Mouse (Mus musculus): Measurements from ENCODE around the gene Def6. TPM values are rescaled to one million over a fixed set of nuclear protein-coding genes. Genes with fewer than 3 reads are reported as not detected.

The Def6 gene
- polyA plus RNA-seq, 1 experiment: 26.5 TPM

- Histone ChIP-seq H3K4me3 (ENCODE audit: insufficient read depth, low read length) (no peak overlapping the region), H3K4me1 (ENCODE audit: control insufficient read depth, insufficient read depth, low read length) (peaks cover 4% of the 10 kb centered on the region; the same call in 1 of the 2 replicates), H3K27ac (ENCODE audit: insufficient read depth, low read length) (no peak overlapping the region)
- TF ChIP-seq POLR2A (IDR thresholded peaks at IDR 0.05; ENCODE audit: low read depth, low read length) (no peak), CTCF (IDR thresholded peaks at IDR 0.05; ENCODE audit: borderline replicate concordance, insufficient read depth, low read length) (peak; percentile 94)
Observed at GRCm38 (mm10) chr17:28204052-28204720, 3.4 kb upstream of the Def6 start.

DNA sequence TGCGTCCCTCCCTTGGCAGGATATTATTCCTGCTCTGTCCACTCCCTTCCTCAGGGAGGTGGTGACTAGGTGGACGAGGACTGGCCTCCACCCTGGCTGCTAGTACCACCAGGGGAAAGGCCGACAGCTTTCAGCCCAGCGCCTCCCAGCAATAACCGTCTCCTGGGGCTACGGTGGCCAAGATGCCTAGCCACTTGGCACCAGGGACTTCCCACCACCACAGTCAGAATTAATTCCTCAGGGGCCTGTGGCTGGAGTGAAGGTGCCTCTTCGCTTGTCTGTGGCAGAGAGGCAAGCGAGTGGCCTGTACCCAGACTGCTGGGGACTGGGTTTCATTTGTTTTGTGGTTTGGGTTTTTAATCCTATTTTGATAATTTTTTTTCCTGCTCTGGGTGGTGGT is 2.1 kb upstream of the Def6 start:
- peaks cover 4% of the 10 kb centered on the region; the same call in 1 of the 2 replicates for H3K4me1 ChIP-seq (ENCODE audit: control insufficient read depth, insufficient read depth, low read length)
- no peak overlapping the region for H3K27ac ChIP-seq (ENCODE audit: insufficient read depth, low read length)
- no peak overlapping the region for H3K4me3 ChIP-seq (ENCODE audit: insufficient read depth, low read length)
- TF ChIP-seq POLR2A (IDR thresholded peaks at IDR 0.05; ENCODE audit: low read depth, low read length): no peak
- no peak for TF ChIP-seq CTCF (IDR thresholded peaks at IDR 0.05; ENCODE audit: borderline replicate concordance, insufficient read depth, low read length)

GRCm38 (mm10) chr17:28207092-28207491 is 486 bp upstream of the Def6 start:
- Histone ChIP-seq H3K27ac (ENCODE audit: insufficient read depth, low read length) (peak overlapping the region; percentile 39; the same call in 1 of the 2 replicates), H3K4me3 (ENCODE audit: insufficient read depth, low read length) (no peak overlapping the region), H3K4me1 (ENCODE audit: control insufficient read depth, insufficient read depth, low read length) (peaks cover 4% of the 10 kb centered on the region; the same call in 1 of the 2 replicates)
- TF ChIP-seq POLR2A (IDR thresholded peaks at IDR 0.05; ENCODE audit: low read depth, low read length): no peak
- no peak for TF ChIP-seq CTCF (IDR thresholded peaks at IDR 0.05; ENCODE audit: borderline replicate concordance, insufficient read depth, low read length)

GRCm38 (mm10) chr17:28208314-28208612 is 685 bp downstream of the Def6 start:
- peaks cover 4% of the 10 kb centered on the region; the same call in 1 of the 2 replicates for H3K4me1 ChIP-seq (ENCODE audit: control insufficient read depth, insufficient read depth, low read length)
- H3K4me3 ChIP-seq (ENCODE audit: insufficient read depth, low read length): peak overlapping the region; percentile 44
- H3K27ac ChIP-seq (ENCODE audit: insufficient read depth, low read length): no peak overlapping the region
- TF ChIP-seq CTCF (IDR thresholded peaks at IDR 0.05; ENCODE audit: borderline replicate concordance, insufficient read depth, low read length) (no peak), POLR2A (IDR thresholded peaks at IDR 0.05; ENCODE audit: low read depth, low read length) (0 out of 2 replicates have a peak, but pooled peaks have one; percentile 9)

- Histone ChIP-seq H3K27ac (ENCODE audit: insufficient read depth, low read length) (no peak overlapping the region), H3K4me3 (ENCODE audit: insufficient read depth, low read length) (no peak overlapping the region), H3K4me1 (ENCODE audit: control insufficient read depth, insufficient read depth, low read length) (peaks cover 4% of the 10 kb centered on the region; the same call in 1 of the 2 replicates)
- no peak for TF ChIP-seq POLR2A (IDR thresholded peaks at IDR 0.05; ENCODE audit: low read depth, low read length)
- no peak for TF ChIP-seq CTCF (IDR thresholded peaks at IDR 0.05; ENCODE audit: borderline replicate concordance, insufficient read depth, low read length)
Observed at GRCm38 (mm10) chr17:28209457-28210110, 2.0 kb downstream of the Def6 start.

GRCm38 (mm10) chr17:28211921-28212341 is 4.4 kb downstream of the Def6 start:
- TF ChIP-seq CTCF (IDR thresholded peaks at IDR 0.05; ENCODE audit: borderline replicate concordance, insufficient read depth, low read length) (no peak), POLR2A (IDR thresholded peaks at IDR 0.05; ENCODE audit: low read depth, low read length) (no peak)
- Histone ChIP-seq H3K4me1 (ENCODE audit: control insufficient read depth, insufficient read depth, low read length) (peaks cover 4% of the 10 kb centered on the region; the same call in 1 of the 2 replicates), H3K4me3 (ENCODE audit: insufficient read depth, low read length) (no peak overlapping the region), H3K27ac (ENCODE audit: insufficient read depth, low read length) (no peak overlapping the region)

GRCm38 (mm10) chr17:28212391-28212790 is 4.8 kb downstream of the Def6 start:
- Histone ChIP-seq H3K27ac (ENCODE audit: insufficient read depth, low read length) (no peak overlapping the region), H3K4me1 (ENCODE audit: control insufficient read depth, insufficient read depth, low read length) (peaks cover 4% of the 10 kb centered on the region; the same call in 1 of the 2 replicates), H3K4me3 (ENCODE audit: insufficient read depth, low read length) (no peak overlapping the region)
- TF ChIP-seq POLR2A (IDR thresholded peaks at IDR 0.05; ENCODE audit: low read depth, low read length): no peak
- no peak for TF ChIP-seq CTCF (IDR thresholded peaks at IDR 0.05; ENCODE audit: borderline replicate concordance, insufficient read depth, low read length)

DNA sequence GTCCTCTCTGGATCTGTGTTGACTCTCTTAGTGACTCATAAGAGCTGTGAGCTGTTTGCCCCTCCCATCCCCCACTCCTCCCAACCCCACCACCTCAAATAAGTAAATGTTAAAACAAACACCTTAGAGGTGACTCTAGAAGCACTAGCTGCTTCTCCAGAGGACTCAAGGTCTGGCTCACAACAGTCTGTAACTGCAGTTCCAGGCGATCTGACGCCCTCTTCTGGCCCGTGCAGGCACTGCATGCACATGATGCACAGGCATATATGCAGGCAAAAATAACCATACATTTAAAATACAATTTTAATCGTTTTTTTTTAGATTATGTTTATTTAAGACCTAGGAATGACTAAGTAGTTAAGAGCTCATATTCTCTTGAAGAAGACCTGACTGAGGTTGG is 5.7 kb downstream of the Def6 start:
- Histone ChIP-seq H3K27ac (ENCODE audit: insufficient read depth, low read length) (no peak overlapping the region), H3K4me1 (ENCODE audit: control insufficient read depth, insufficient read depth, low read length) (peaks cover 4% of the 10 kb centered on the region; the same call in 1 of the 2 replicates), H3K4me3 (ENCODE audit: insufficient read depth, low read length) (no peak overlapping the region)
- no peak for TF ChIP-seq POLR2A (IDR thresholded peaks at IDR 0.05; ENCODE audit: low read depth, low read length)
- peak; percentile 75; the same call in 1 of the 2 replicates for TF ChIP-seq CTCF (IDR thresholded peaks at IDR 0.05; ENCODE audit: borderline replicate concordance, insufficient read depth, low read length)

DNA sequence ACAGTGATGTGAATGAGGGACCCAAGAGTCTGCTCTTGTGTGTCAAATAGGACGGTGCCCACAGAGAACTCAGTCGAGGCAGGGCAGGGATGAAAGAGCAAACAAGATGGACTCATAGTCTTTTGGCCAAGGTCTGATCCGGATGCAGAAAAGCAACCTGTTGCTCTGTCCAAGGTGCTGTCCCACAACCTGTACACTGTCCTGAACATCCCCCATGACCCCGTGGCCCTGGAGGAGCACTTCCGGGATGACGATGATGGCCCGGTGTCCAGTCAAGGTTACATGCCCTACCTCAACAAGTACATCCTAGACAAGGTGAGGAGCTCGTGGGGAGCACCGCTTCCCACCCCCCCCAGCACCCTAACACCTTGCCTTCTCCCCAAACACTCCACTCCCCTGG is 9.2 kb downstream of the Def6 start:
- TF ChIP-seq CTCF (IDR thresholded peaks at IDR 0.05; ENCODE audit: borderline replicate concordance, insufficient read depth, low read length) (no peak), POLR2A (IDR thresholded peaks at IDR 0.05; ENCODE audit: low read depth, low read length) (no peak)
- Histone ChIP-seq H3K27ac (ENCODE audit: insufficient read depth, low read length) (no peak overlapping the region), H3K4me1 (ENCODE audit: control insufficient read depth, insufficient read depth, low read length) (no peaks in the 10 kb centered on the region), H3K4me3 (ENCODE audit: insufficient read depth, low read length) (no peak overlapping the region)

All from embryonic fibroblast, embryonic 13.5 days (primary cell).